Mouse (Mus musculus): ENCODE results near the gene Tor4a. TPM values are rescaled to one million over a fixed set of nuclear protein-coding genes. Genes with fewer than 3 reads are reported as not detected.
A peak's percentile ranks its signal among the peaks of the same experiment; 100 is the strongest.

The Tor4a gene
- polyA plus RNA-seq, 1 experiment from 2014 or later, result 6.5 TPM

- 2% methylated on average over 64 of the region's 64 CpGs for WGBS (ENCODE audit: insufficient replicate concordance)
- peak; percentile 35; the same call in 1 of the 2 replicates for ATAC-seq (ENCODE audit: low read depth)
- peaks cover 21% of the 10 kb centered on the region for H3K4me1 ChIP-seq (ENCODE audit: control insufficient read depth, low read depth, low read length)
- H3K27me3 ChIP-seq (ENCODE audit: control insufficient read depth, insufficient read depth, low read depth, low read length), result peaks cover 56% of the 10 kb centered on the region
- H3K9me3 ChIP-seq (replicated peaks; ENCODE audit: control insufficient read depth, low read length), result no peaks in the 10 kb centered on the region
- peak overlapping the region; percentile 83 for H3K4me2 ChIP-seq (ENCODE audit: low read depth, low read length)
- H3K4me3 ChIP-seq (ENCODE audit: low read depth, low read length), result peak overlapping the region; percentile 56
- peak overlapping the region; percentile 56 for H3K9ac ChIP-seq (ENCODE audit: low read depth, low read length)
- H3K36me3 ChIP-seq (ENCODE audit: control insufficient read depth, insufficient read depth), result no peaks in the 10 kb centered on the region
- no peak overlapping the region for H3K27ac ChIP-seq (ENCODE audit: low read length)
Measured at GRCm38 (mm10) chr2:25185625-25186574, 10.8 kb downstream of the Tor4a start.

GRCm38 (mm10) chr2:25184496-25184895, 12.2 kb downstream of the Tor4a start:
- 85% methylated on average over 7 of the region's 7 CpGs for WGBS (ENCODE audit: insufficient replicate concordance)
- no peak overlapping the region for H3K4me2 ChIP-seq (ENCODE audit: low read depth, low read length)
- H3K27ac ChIP-seq (ENCODE audit: low read length), result no peak overlapping the region
- no peaks in the 10 kb centered on the region for H3K36me3 ChIP-seq (ENCODE audit: control insufficient read depth, insufficient read depth)
- peaks cover 28% of the 10 kb centered on the region for H3K4me1 ChIP-seq (ENCODE audit: control insufficient read depth, low read depth, low read length)
- no peak overlapping the region for H3K9ac ChIP-seq (ENCODE audit: low read depth, low read length)
- ATAC-seq (ENCODE audit: low read depth), result no peak
- H3K9me3 ChIP-seq (replicated peaks; ENCODE audit: control insufficient read depth, low read length), result no peaks in the 10 kb centered on the region
- no peak overlapping the region for H3K4me3 ChIP-seq (ENCODE audit: low read depth, low read length)
- H3K27me3 ChIP-seq (ENCODE audit: control insufficient read depth, insufficient read depth, low read depth, low read length), result peaks cover 64% of the 10 kb centered on the region

GRCm38 (mm10) chr2:25183336-25183735, 13.3 kb downstream of the Tor4a start:
- H3K4me2 ChIP-seq (ENCODE audit: low read depth, low read length), result no peak overlapping the region
- no peaks in the 10 kb centered on the region for H3K36me3 ChIP-seq (ENCODE audit: control insufficient read depth, insufficient read depth)
- peaks cover 28% of the 10 kb centered on the region for H3K4me1 ChIP-seq (ENCODE audit: control insufficient read depth, low read depth, low read length)
- H3K9me3 ChIP-seq (replicated peaks; ENCODE audit: control insufficient read depth, low read length), result no peaks in the 10 kb centered on the region
- WGBS (ENCODE audit: insufficient replicate concordance), result 64% methylated on average over 2 of the region's 2 CpGs
- H3K27me3 ChIP-seq (ENCODE audit: control insufficient read depth, insufficient read depth, low read depth, low read length), result peaks cover 68% of the 10 kb centered on the region
- no peak for ATAC-seq (ENCODE audit: low read depth)
- no peak overlapping the region for H3K4me3 ChIP-seq (ENCODE audit: low read depth, low read length)
- no peak overlapping the region for H3K9ac ChIP-seq (ENCODE audit: low read depth, low read length)
- no peak overlapping the region for H3K27ac ChIP-seq (ENCODE audit: low read length)

GRCm38 (mm10) chr2:25182664-25183063, 14.0 kb downstream of the Tor4a start:
- no peaks in the 10 kb centered on the region for H3K36me3 ChIP-seq (ENCODE audit: control insufficient read depth, insufficient read depth)
- H3K27me3 ChIP-seq (ENCODE audit: control insufficient read depth, insufficient read depth, low read depth, low read length), result peaks cover 68% of the 10 kb centered on the region
- H3K4me3 ChIP-seq (ENCODE audit: low read depth, low read length), result peak overlapping the region; percentile 29
- no peak for ATAC-seq (ENCODE audit: low read depth)
- 23% methylated on average over 6 of the region's 6 CpGs for WGBS (ENCODE audit: insufficient replicate concordance)
- no peaks in the 10 kb centered on the region for H3K9me3 ChIP-seq (replicated peaks; ENCODE audit: control insufficient read depth, low read length)
- H3K27ac ChIP-seq (ENCODE audit: low read length), result no peak overlapping the region
- no peak overlapping the region for H3K9ac ChIP-seq (ENCODE audit: low read depth, low read length)
- H3K4me1 ChIP-seq (ENCODE audit: control insufficient read depth, low read depth, low read length), result peaks cover 28% of the 10 kb centered on the region
- peak overlapping the region; percentile 97; the same call in 1 of the 2 replicates for H3K4me2 ChIP-seq (ENCODE audit: low read depth, low read length)

- Histone ChIP-seq H3K4me1 (ENCODE audit: control insufficient read depth, low read depth, low read length) (peaks cover 28% of the 10 kb centered on the region), H3K4me3 (ENCODE audit: low read depth, low read length) (peak overlapping the region; percentile 70), H3K27me3 (ENCODE audit: control insufficient read depth, insufficient read depth, low read depth, low read length) (peaks cover 67% of the 10 kb centered on the region), H3K27ac (ENCODE audit: low read length) (peak overlapping the region; percentile 66; the same call in 1 of the 2 replicates), H3K9me3 (replicated peaks; ENCODE audit: control insufficient read depth, low read length) (no peaks in the 10 kb centered on the region), H3K9ac (ENCODE audit: low read depth, low read length) (peak overlapping the region; percentile 62), H3K4me2 (ENCODE audit: low read depth, low read length) (peak overlapping the region; percentile 97), H3K36me3 (ENCODE audit: control insufficient read depth, insufficient read depth) (no peaks in the 10 kb centered on the region)
- WGBS (ENCODE audit: insufficient replicate concordance), result 2% methylated on average over 17 of the region's 17 CpGs
- ATAC-seq (ENCODE audit: low read depth), result no peak
Measured at GRCm38 (mm10) chr2:25181891-25182397, 14.7 kb downstream of the Tor4a start.

GRCm38 (mm10) chr2:25180973-25181890, 15.5 kb downstream of the Tor4a start:
- peaks cover 28% of the 10 kb centered on the region for H3K4me1 ChIP-seq (ENCODE audit: control insufficient read depth, low read depth, low read length)
- H3K36me3 ChIP-seq (ENCODE audit: control insufficient read depth, insufficient read depth), result no peaks in the 10 kb centered on the region
- peak overlapping the region; percentile 70 for H3K4me3 ChIP-seq (ENCODE audit: low read depth, low read length)
- H3K27me3 ChIP-seq (ENCODE audit: control insufficient read depth, insufficient read depth, low read depth, low read length), result peaks cover 60% of the 10 kb centered on the region
- H3K27ac ChIP-seq (ENCODE audit: low read length), result peak overlapping the region; percentile 66
- H3K4me2 ChIP-seq (ENCODE audit: low read depth, low read length), result peak overlapping the region; percentile 97
- no peaks in the 10 kb centered on the region for H3K9me3 ChIP-seq (replicated peaks; ENCODE audit: control insufficient read depth, low read length)
- ATAC-seq (ENCODE audit: low read depth), result peak; percentile 76
- peak overlapping the region; percentile 62 for H3K9ac ChIP-seq (ENCODE audit: low read depth, low read length)
- WGBS (ENCODE audit: insufficient replicate concordance), result under 1% methylated on average over 100 of the region's 100 CpGs

- H3K4me1 ChIP-seq (ENCODE audit: control insufficient read depth, low read depth, low read length), result peaks cover 27% of the 10 kb centered on the region
- H3K9ac ChIP-seq (ENCODE audit: low read depth, low read length), result peak within 1 kb of the TSS; percentile 62
- H3K4me2 ChIP-seq (ENCODE audit: low read depth, low read length), result peak within 1 kb of the TSS; percentile 97
- under 1% methylated on average over 35 of the region's 35 CpGs for WGBS (ENCODE audit: insufficient replicate concordance)
- peak within 1 kb of the TSS; percentile 70 for H3K4me3 ChIP-seq (ENCODE audit: low read depth, low read length)
- H3K27ac ChIP-seq (ENCODE audit: low read length), result peak within 1 kb of the TSS; percentile 66
- H3K36me3 ChIP-seq (ENCODE audit: control insufficient read depth, insufficient read depth), result no peaks in the 10 kb centered on the region
- ATAC-seq (ENCODE audit: low read depth), result peak; percentile 83
- peaks cover 53% of the 10 kb centered on the region for H3K27me3 ChIP-seq (ENCODE audit: control insufficient read depth, insufficient read depth, low read depth, low read length)
- no peaks in the 10 kb centered on the region for H3K9me3 ChIP-seq (replicated peaks; ENCODE audit: control insufficient read depth, low read length)
Measured at GRCm38 (mm10) chr2:25180478-25180903, 16.2 kb downstream of the Tor4a start, which contains the start of gene Nrarp. Gene Nrarp, plus strand, starts transcription at chr2:25180758.

GRCm38 (mm10) chr2:25179566-25180217, 17.0 kb downstream of the Tor4a start:
- H3K27ac ChIP-seq (ENCODE audit: low read length), result no peak overlapping the region
- no peaks in the 10 kb centered on the region for H3K36me3 ChIP-seq (ENCODE audit: control insufficient read depth, insufficient read depth)
- H3K4me1 ChIP-seq (ENCODE audit: control insufficient read depth, low read depth, low read length), result peaks cover 33% of the 10 kb centered on the region
- H3K4me2 ChIP-seq (ENCODE audit: low read depth, low read length), result peak overlapping the region; percentile 97; the same call in 1 of the 2 replicates
- peaks cover 45% of the 10 kb centered on the region for H3K27me3 ChIP-seq (ENCODE audit: control insufficient read depth, insufficient read depth, low read depth, low read length)
- ATAC-seq (ENCODE audit: low read depth), result no peak
- WGBS (ENCODE audit: insufficient replicate concordance), result 60% methylated on average over 15 of the region's 15 CpGs
- H3K4me3 ChIP-seq (ENCODE audit: low read depth, low read length), result no peak overlapping the region
- no peak overlapping the region; the same call in 1 of the 2 replicates for H3K9ac ChIP-seq (ENCODE audit: low read depth, low read length)
- H3K9me3 ChIP-seq (replicated peaks; ENCODE audit: control insufficient read depth, low read length), result no peaks in the 10 kb centered on the region
